Comparison of ENCODE assay signal across 10 mouse cellular contexts in the genomic region with DNA sequence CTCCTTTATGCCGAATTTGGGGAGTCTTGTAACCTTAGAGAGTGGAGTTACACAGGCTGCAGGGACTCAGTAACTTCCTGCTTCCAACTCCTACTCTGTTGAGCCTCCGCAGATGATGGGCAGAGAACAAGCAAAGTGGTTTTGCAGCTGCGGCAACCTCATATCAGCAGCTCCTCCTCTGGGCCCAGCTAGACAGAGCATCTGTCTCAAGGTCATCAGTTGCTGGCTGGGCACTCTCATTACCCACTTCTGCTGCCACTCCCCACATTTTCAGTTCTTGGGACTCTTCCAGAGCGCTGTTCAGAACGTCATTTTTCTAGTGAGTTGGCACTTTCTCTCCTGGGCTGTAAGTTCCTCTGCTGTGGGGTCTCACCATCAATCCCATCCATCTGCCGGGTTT. TPM values are rescaled to one million over a fixed set of nuclear protein-coding genes. Genes with fewer than 3 reads are reported as not detected.
A peak's percentile ranks its signal among the peaks of the same experiment; 100 is the strongest.
DNase-seq lines count a peak whose midpoint lies in the region; ATAC-seq and TF ChIP-seq lines count a peak whose summit lies in the region.
"Had no signal": no experiment of that assay in that cellular context is flagged by ENCODE, and none has a peak within 500 bp of the region (broad histone marks: within the 10 kb centered on the region; RNA-seq: fewer than 3 reads in every experiment).

No protein-coding gene starts in this region.

- H3K36me3 ChIP-seq in liver, adult 2 months (ENCODE audit: control insufficient read depth, insufficient read depth, low read length): no peaks in the 10 kb centered on the region
- H3K36me3 ChIP-seq in liver, postnatal 0 days (replicated peaks; ENCODE audit: insufficient read depth, low read length): no peaks in the 10 kb centered on the region
- H3K36me3 ChIP-seq in forebrain, embryonic 10.5 days (replicated peaks): peaks cover 4% of the 10 kb centered on the region; the same call in 1 of the 2 replicates
- H3K36me3 ChIP-seq in hindbrain, postnatal 0 days (ENCODE audit: insufficient read depth, low read length): no peaks in the 10 kb centered on the region
- H3K36me3 ChIP-seq in midbrain, embryonic 12.5 days: no peaks in the 10 kb centered on the region
- H3K36me3 ChIP-seq: embryonic facial prominence, embryonic 12.5 days; G1E had no signal

- no peak for TF ChIP-seq EP300 in liver, postnatal 0 days (IDR thresholded peaks at IDR 0.05; ENCODE audit: low read depth)

- H3K27ac ChIP-seq in liver, adult 2 months (replicated peaks; ENCODE audit: insufficient read depth, low read depth, low read length): no peak overlapping the region
- H3K27ac ChIP-seq in liver, postnatal 0 days (ENCODE audit: low read depth): no peak overlapping the region
- H3K27ac ChIP-seq in forebrain, embryonic 10.5 days: peak overlapping the region; percentile 60; the same call in 1 of the 2 replicates
- no peak overlapping the region for H3K27ac ChIP-seq in hindbrain, postnatal 0 days
- no peak overlapping the region for H3K27ac ChIP-seq in midbrain, embryonic 12.5 days (replicated peaks)
- H3K27ac ChIP-seq: embryonic facial prominence, embryonic 12.5 days had no signal

- peaks cover 28% of the 10 kb centered on the region for H3K4me1 ChIP-seq in liver, adult 2 months (ENCODE audit: control insufficient read depth, insufficient read depth, low read length)
- H3K4me1 ChIP-seq in liver, postnatal 0 days (ENCODE audit: insufficient read depth): no peaks in the 10 kb centered on the region; the same call in 1 of the 2 replicates
- H3K4me1 ChIP-seq in forebrain, embryonic 10.5 days: peaks cover 67% of the 10 kb centered on the region
- H3K4me1 ChIP-seq in hindbrain, postnatal 0 days (ENCODE audit: insufficient read depth, low read length): 0 out of 2 replicates have a peak, but pooled peaks cover 3% of the 10 kb centered on the region
- H3K4me1 ChIP-seq in midbrain, embryonic 12.5 days: peaks cover 40% of the 10 kb centered on the region

- no peaks in the 10 kb centered on the region for H3K9me3 ChIP-seq in liver, postnatal 0 days (ENCODE audit: low read length)
- no peaks in the 10 kb centered on the region for H3K9me3 ChIP-seq in forebrain, embryonic 10.5 days
- no peaks in the 10 kb centered on the region for H3K9me3 ChIP-seq in hindbrain, postnatal 0 days (ENCODE audit: low read length)
- no peaks in the 10 kb centered on the region for H3K9me3 ChIP-seq in midbrain, embryonic 12.5 days
- H3K9me3 ChIP-seq: embryonic facial prominence, embryonic 12.5 days; G1E had no signal

- TF ChIP-seq CTCF in liver, adult 2 months (IDR thresholded peaks at IDR 0.05; ENCODE audit: low read depth, low read length): no peak
- no peak for TF ChIP-seq CTCF in liver, postnatal 0 days (IDR thresholded peaks at IDR 0.05; ENCODE audit: low read depth)
- no peak for TF ChIP-seq CTCF in hindbrain, postnatal 0 days (IDR thresholded peaks at IDR 0.05; ENCODE audit: low read depth)

- peaks cover 27% of the 10 kb centered on the region for H3K79me2 ChIP-seq in liver, adult 2 months (ENCODE audit: control insufficient read depth, insufficient read depth, low read length)

- TF ChIP-seq POLR2A in liver, adult 2 months (IDR thresholded peaks at IDR 0.05; ENCODE audit: extremely low read depth, insufficient read depth, low read length): no peak

- ATAC-seq in liver, postnatal 0 days: no peak
- peak; percentile 24 for ATAC-seq in hindbrain, postnatal 0 days
- peak; percentile 11; the same call in 1 of the 2 replicates for ATAC-seq in midbrain, embryonic 12.5 days (ENCODE audit: low FRiP score, low read depth)

- no peak overlapping the region for H3K4me3 ChIP-seq in liver, adult 2 months (ENCODE audit: insufficient read depth, low read depth, low read length)
- H3K4me3 ChIP-seq in liver, postnatal 0 days (ENCODE audit: low read depth, low read length): no peak overlapping the region
- no peak overlapping the region for H3K4me3 ChIP-seq in forebrain, embryonic 10.5 days
- H3K4me3 ChIP-seq in hindbrain, postnatal 0 days (ENCODE audit: low read length): no peak overlapping the region
- no peak overlapping the region for H3K4me3 ChIP-seq in midbrain, embryonic 12.5 days
- H3K4me3 ChIP-seq: embryonic facial prominence, embryonic 12.5 days had no signal

- H3K27me3 ChIP-seq in liver, adult 2 months (ENCODE audit: control insufficient read depth, insufficient read depth, low read length): no peaks in the 10 kb centered on the region
- no peaks in the 10 kb centered on the region for H3K27me3 ChIP-seq in liver, postnatal 0 days (ENCODE audit: insufficient read depth, low read length)
- H3K27me3 ChIP-seq in forebrain, embryonic 10.5 days (ENCODE audit: poor library complexity, severe bottlenecking): no peaks in the 10 kb centered on the region
- no peaks in the 10 kb centered on the region for H3K27me3 ChIP-seq in hindbrain, postnatal 0 days (ENCODE audit: insufficient read depth, low read length)
- no peaks in the 10 kb centered on the region for H3K27me3 ChIP-seq in midbrain, embryonic 12.5 days
- H3K27me3 ChIP-seq: embryonic facial prominence, embryonic 12.5 days had no signal

- H3K4me2 ChIP-seq in liver, postnatal 0 days (ENCODE audit: low read depth, low read length): no peak overlapping the region
- H3K4me2 ChIP-seq in hindbrain, postnatal 0 days (ENCODE audit: low read depth, low read length): no peak overlapping the region
- H3K4me2 ChIP-seq in midbrain, embryonic 12.5 days (replicated peaks): peak overlapping the region; percentile 22; the same call in 1 of the 2 replicates
- H3K4me2 ChIP-seq: embryonic facial prominence, embryonic 12.5 days had no signal

- H3K9ac ChIP-seq in liver, adult 2 months (ENCODE audit: low read depth, low read length): no peak overlapping the region
- H3K9ac ChIP-seq in liver, postnatal 0 days (replicated peaks): no peak overlapping the region
- no peak overlapping the region for H3K9ac ChIP-seq in hindbrain, postnatal 0 days (replicated peaks; ENCODE audit: low read length)
- no peak overlapping the region for H3K9ac ChIP-seq in midbrain, embryonic 12.5 days (replicated peaks)
- H3K9ac ChIP-seq: embryonic facial prominence, embryonic 12.5 days had no signal

- 45% methylated on average over 6 of the region's 6 CpGs for WGBS in liver, adult 2 months
- 39% methylated on average over 6 of the region's 6 CpGs for WGBS in liver, postnatal 0 days (ENCODE audit: insufficient replicate concordance)
- 53% methylated on average over 6 of the region's 6 CpGs for WGBS in forebrain, embryonic 10.5 days
- 43% methylated on average over 6 of the region's 6 CpGs for WGBS in hindbrain, postnatal 0 days
- WGBS in midbrain, embryonic 12.5 days: 44% methylated on average over 6 of the region's 6 CpGs

- peak; percentile 64 for DNase-seq in liver, adult 2 months (ENCODE audit: extremely low read depth, low read depth, low spot score)
- DNase-seq in liver, postnatal 0 days: no peak
- DNase-seq in forebrain, embryonic 10.5 days (ENCODE audit: extremely low spot score, low spot score): no peak
- DNase-seq in hindbrain, postnatal 0 days (ENCODE audit: low spot score): peak; percentile 31
- DNase-seq in layer of hippocampus, postnatal 10 days (ENCODE audit: low spot score in 2 of 2): no peak
- DNase-seq in cerebellum, adult 8-10 months: no peak
- no peak for DNase-seq in embryo, embryonic 10.5 days (ENCODE audit: low spot score)

RNA-seq across cellular contexts. Expression of a gene that starts 24.6 kb away (rescaled TPM):
- total RNA-seq in liver, adult 2 months (2014; rRNA removed): 16.3 and 18.7 TPM in 2 replicates
- polyA plus RNA-seq in liver, adult 2 months (2012; rRNA removed): 33.3 and 54.3 TPM in 2 replicates
- polyA plus RNA-seq in liver, postnatal 0 days (2015; fragmentation: Nextera tagmentation; extraction: Ambion mirVana): 2.3 and 2.7 TPM in 2 replicates
- polyA plus RNA-seq in forebrain, embryonic 10.5 days (2016; fragmentation: Nextera tagmentation; extraction: Ambion mirVana): 34.9 and 38.1 TPM in 2 replicates
- 42.0 and 47.2 TPM in 2 replicates for total RNA-seq in hindbrain, postnatal 0 days (2014; rRNA removed)
- polyA plus RNA-seq in hindbrain, postnatal 0 days (2015; fragmentation: Nextera tagmentation; extraction: Ambion mirVana): 10.9 and 11.4 TPM in 2 replicates
- polyA plus RNA-seq in midbrain, embryonic 12.5 days (2016; fragmentation: Nextera tagmentation; extraction: Ambion mirVana): 41.9 and 49.2 TPM in 2 replicates
- 10 to 100 TPM; 44.7 to 54.0 TPM for total RNA-seq in layer of hippocampus, postnatal 10 days (2021)
- polyA plus RNA-seq: G1E had no signal

Comparison
In these comparisons a context has a peak if more than half of its experiments do, and no peak if none do; other contexts are left out.
1. DNase-seq: peak in liver, adult 2 months (single experiment) and hindbrain, postnatal 0 days (single experiment); none in liver, postnatal 0 days (single experiment), forebrain, embryonic 10.5 days (single experiment), layer of hippocampus, postnatal 10 days (0 of 2), cerebellum, adult 8-10 months (single experiment) and embryo, embryonic 10.5 days (single experiment).